Mouse (Mus musculus) limb, embryonic 11.5 days (tissue): ENCODE data around the gene Vps51. TPM values are rescaled to one million over a fixed set of nuclear protein-coding genes. Genes with fewer than 3 reads are reported as not detected.

Source experiments
- ATAC-seq: fragments of 200-750 bp; cut with Nextera tagmentation; 2 replicates; pipeline ENCODE4 v1.8.0; 2017; ENCODE audit warnings: low read depth; ENCODE audit not compliant: insufficient number of reproducible peaks, low FRiP score, low TSS enrichment
- DNase-seq: peaks from one replicate; pipeline ENCODE4 v3.0.0-alpha.2; 2015; ENCODE audit warnings: low spot score
- H3K27ac ChIP-seq: fragments of 300-500 bp; sonication (generic); replicated peaks from 2 replicates; pipeline ENCODE4 v1.5.1; 2014; ENCODE audit warnings: low read depth, mild to moderate bottlenecking, low read length
- H3K27me3 ChIP-seq: fragments of 300-500 bp; sonication (generic); 2 replicates; pipeline ENCODE4 v1.6.1; 2014; ENCODE audit warnings: mild to moderate bottlenecking, low read length, mixed read lengths; ENCODE audit not compliant: control insufficient read depth, insufficient read depth
- H3K36me3 ChIP-seq: fragments of 300-500 bp; sonication (generic); 2 replicates; pipeline ENCODE4 v1.6.1; 2014; ENCODE audit warnings: mild to moderate bottlenecking, low read length, moderate library complexity, mixed read lengths; ENCODE audit not compliant: control insufficient read depth, insufficient read depth
- H3K4me1 ChIP-seq: fragments of 300-500 bp; sonication (generic); 2 replicates; pipeline ENCODE4 v1.6.1; 2014; ENCODE audit warnings: low read length, mixed read lengths; ENCODE audit not compliant: control insufficient read depth, insufficient read depth
- H3K4me2 ChIP-seq: fragments of 300-500 bp; sonication (generic); 2 replicates; pipeline ENCODE4 v1.6.1; 2014; ENCODE audit warnings: low read depth, mild to moderate bottlenecking, moderate library complexity; ENCODE audit not compliant: severe bottlenecking
- H3K4me3 ChIP-seq: fragments of 300-500 bp; sonication (generic); 2 replicates; pipeline ENCODE4 v1.5.1; 2014; ENCODE audit warnings: low read depth, low read length
- H3K9ac ChIP-seq: fragments of 300-500 bp; sonication (generic); 2 replicates; pipeline ENCODE4 v1.6.1; 2014; ENCODE audit warnings: mild to moderate bottlenecking, low read length
- H3K9me3 ChIP-seq: fragments of 300-500 bp; sonication (generic); 2 replicates; pipeline ENCODE4 v1.6.1; 2016; ENCODE audit warnings: low read length; ENCODE audit not compliant: control insufficient read depth
- WGBS: fragments of 180-500 bp; shearing (Covaris S2); extraction: QIAGEN DNeasy Blood & Tissue Kit; methylation state at CpG from one replicate; pipeline ENCODE4 v1.1.7; 2014; 5-methylcytosine and 5-hydroxymethylcytosine counted together
- polyA plus RNA-seq: library from polyadenylated mRNA; unstranded; fragments of >200 nt; fragmentation: Nextera tagmentation; extraction: Ambion mirVana; gene quantifications from 2 replicates; pipeline ENCODE4 v1.2.1, GENCODE M21; 2014

Vps51 gene
- polyA plus RNA-seq, 1 experiment from 2014 or later = 52.1 TPM

DNA sequence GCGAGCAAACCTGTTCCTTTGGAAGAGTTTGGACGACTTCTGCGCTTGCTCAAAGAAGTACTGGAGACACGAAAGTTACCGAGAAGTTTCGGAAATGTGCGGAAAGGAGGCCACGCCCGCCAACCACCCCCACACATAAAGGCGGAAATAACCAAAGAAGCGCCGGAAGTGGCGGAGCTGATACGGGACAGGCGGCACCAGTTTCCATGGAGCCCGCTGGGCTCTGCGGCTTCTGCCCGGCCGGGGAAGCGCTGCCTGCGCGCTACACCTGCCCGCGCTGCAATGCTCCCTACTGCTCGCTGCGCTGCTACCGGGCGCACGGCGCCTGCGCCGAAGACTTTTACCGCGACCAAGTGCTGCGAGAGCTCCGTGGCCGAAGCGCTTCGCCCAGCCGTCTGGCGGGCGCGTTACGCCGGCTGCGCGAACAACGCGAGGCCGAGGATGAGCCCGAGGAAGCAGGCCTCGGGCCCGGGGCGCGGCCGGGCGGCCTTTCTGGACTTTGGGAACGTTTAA, 16.0 kb downstream of the Vps51 start, which contains the start of gene Znhit2:
Znhit2 (plus strand) TSS at position 172 of the 513 bp plus-strand sequence.
- WGBS = under 1% methylated on average over 58 of the region's 58 CpGs
- peak within 1 kb of the TSS; percentile 84 for H3K27ac ChIP-seq
- DNase-seq (peak; percentile 92), ATAC-seq (peak; percentile 53)
- H3K9me3 ChIP-seq = no peaks in the 10 kb centered on the region
- H3K4me2 ChIP-seq = peak within 1 kb of the TSS; percentile 90
- H3K4me1 ChIP-seq = peaks cover 16% of the 10 kb centered on the region
- peaks cover 4% of the 10 kb centered on the region; the same call in 1 of the 2 replicates for H3K36me3 ChIP-seq
- peak within 1 kb of the TSS; percentile 90 for H3K9ac ChIP-seq
- H3K27me3 ChIP-seq = no peaks in the 10 kb centered on the region
- peak within 1 kb of the TSS; percentile 82 for H3K4me3 ChIP-seq

DNA sequence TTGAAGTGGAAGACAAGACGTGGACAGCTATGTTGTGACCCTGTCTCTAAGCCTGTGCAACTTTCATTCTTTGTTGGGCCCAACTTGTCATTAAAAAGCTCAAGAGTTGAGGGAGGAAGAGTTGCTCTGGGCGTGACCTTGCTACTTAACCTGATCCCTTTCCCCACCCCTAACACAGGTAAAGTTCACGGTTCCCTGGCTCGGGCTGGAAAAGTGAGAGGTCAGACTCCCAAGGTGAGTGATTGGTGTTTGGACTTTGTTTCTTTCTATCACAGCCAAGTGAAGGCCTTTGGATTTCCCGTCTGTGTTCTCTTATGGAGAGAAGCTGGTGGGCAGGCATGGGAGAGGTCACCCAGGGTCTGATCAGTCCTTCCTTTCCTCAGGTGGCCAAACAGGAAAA, 18.1 kb downstream of the Vps51 start:
- Histone ChIP-seq H3K27me3 (no peaks in the 10 kb centered on the region), H3K9me3 (no peaks in the 10 kb centered on the region), H3K4me3 (peak overlapping the region; percentile 83), H3K9ac (no peak overlapping the region), H3K36me3 (peaks cover 5% of the 10 kb centered on the region; the same call in 1 of the 2 replicates), H3K27ac (no peak overlapping the region), H3K4me2 (peak overlapping the region; percentile 78), H3K4me1 (peaks cover 16% of the 10 kb centered on the region)
- ATAC-seq (no peak), DNase-seq (no peak)
- WGBS = 90% methylated on average over 5 of the region's 5 CpGs

DNA sequence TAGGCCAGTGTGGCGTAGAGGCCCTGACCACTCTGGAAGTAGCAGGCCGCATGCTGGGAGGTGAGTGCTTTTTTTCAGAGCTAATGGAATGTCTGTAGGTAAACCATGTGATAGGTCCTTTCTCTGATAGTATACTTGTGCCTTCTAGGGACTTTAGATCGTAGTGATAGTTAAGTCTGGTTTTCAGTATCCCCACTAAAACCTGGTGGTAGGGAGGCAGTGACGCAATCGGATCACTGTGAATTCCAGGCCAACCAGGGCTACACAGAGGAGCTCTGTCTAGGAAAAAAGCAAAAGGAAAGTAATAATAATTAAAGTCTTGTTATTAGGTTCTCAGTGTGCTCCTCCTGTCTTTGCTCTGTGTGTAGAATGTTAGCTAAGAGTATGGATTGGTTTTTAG, 18.5 kb downstream of the Vps51 start:
- DNase-seq = no peak
- Histone ChIP-seq H3K9me3 (no peaks in the 10 kb centered on the region), H3K4me2 (peak overlapping the region; percentile 78), H3K4me3 (peak overlapping the region; percentile 83), H3K36me3 (peaks cover 5% of the 10 kb centered on the region; the same call in 1 of the 2 replicates), H3K27ac (no peak overlapping the region), H3K9ac (peak overlapping the region; percentile 85), H3K27me3 (no peaks in the 10 kb centered on the region), H3K4me1 (peaks cover 16% of the 10 kb centered on the region)
- 31% methylated on average over 5 of the region's 5 CpGs for WGBS
- ATAC-seq = no peak

DNA sequence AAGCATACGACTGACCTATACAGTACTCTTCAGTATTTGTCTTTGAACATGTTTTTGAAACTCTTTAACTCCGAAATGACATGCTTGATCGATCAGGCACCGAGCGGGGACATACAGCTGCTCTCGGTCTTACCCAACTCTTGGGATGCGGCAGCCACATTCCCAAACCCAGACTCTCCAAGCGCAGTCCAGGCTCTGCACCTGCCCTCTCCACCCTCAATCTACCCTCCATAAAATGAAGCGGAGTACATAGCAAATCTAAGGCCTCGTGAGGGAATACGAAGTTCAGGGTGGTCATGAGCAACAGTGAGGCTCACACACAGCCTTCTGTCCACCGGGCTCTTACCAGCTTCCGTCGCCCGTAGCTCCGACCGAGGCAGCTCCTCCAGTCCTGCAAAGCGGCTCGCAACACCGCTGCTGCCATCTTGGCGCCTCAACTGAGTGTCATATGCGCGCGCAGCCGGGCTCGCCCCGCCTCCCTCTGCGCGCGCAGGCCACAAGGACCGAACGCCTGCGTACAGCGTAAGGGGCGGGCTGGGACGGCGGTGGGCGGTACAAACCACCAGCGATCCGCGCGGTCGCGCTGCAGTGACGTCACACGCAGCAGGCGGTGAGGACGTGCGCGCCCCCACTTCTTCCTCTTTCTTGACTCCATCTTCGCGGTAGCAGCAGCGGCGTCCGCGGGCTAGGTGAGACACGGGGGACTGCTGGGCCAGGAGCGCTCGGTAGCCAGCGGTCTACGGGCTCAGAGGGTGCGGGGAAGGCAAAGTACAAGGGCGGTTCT, 19.5 kb downstream of the Vps51 start, which contains the start of the genes Mrpl49 and Fau:
Mrpl49 (minus strand) TSS at position 473 of the 784 bp plus-strand sequence.
Fau (plus strand) TSS at position 532 of the 784 bp plus-strand sequence.
- Histone ChIP-seq H3K4me3 (peak within 1 kb of the TSS; percentile 83), H3K4me1 (peaks cover 13% of the 10 kb centered on the region), H3K36me3 (peaks cover 11% of the 10 kb centered on the region; the same call in 1 of the 2 replicates), H3K9ac (peak within 1 kb of the TSS; percentile 85), H3K27me3 (no peaks in the 10 kb centered on the region), H3K27ac (peak within 1 kb of the TSS; percentile 45; the same call in 1 of the 2 replicates), H3K4me2 (peak within 1 kb of the TSS; percentile 80), H3K9me3 (no peaks in the 10 kb centered on the region)
- DNase-seq (peak; percentile 99), ATAC-seq (peak; percentile 83)
- under 1% methylated on average over 63 of the region's 63 CpGs for WGBS

DNA sequence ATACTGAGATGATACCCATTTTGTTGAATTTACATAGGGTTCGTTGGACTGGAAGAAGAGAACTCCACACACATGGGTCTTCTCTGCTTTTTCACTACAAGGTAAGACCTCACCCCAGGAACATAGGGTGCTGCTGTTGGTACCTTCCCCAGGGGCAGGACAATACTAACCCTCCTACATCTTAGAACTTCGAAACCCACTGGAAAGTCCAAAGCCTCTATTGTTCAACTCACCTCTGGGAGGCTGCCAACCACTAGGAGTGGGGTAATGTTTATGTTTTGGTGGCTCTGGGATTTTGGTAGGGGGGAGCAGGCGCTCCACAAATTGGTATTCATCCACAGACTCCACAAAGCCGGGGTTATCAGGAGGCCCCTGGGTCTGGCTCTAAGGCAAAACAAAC, 20.3 kb downstream of the Vps51 start:
- H3K36me3 ChIP-seq = peaks cover 11% of the 10 kb centered on the region; the same call in 1 of the 2 replicates
- no peaks in the 10 kb centered on the region for H3K27me3 ChIP-seq
- H3K27ac ChIP-seq = no peak overlapping the region
- H3K4me1 ChIP-seq = peaks cover 5% of the 10 kb centered on the region; the same call in 1 of the 2 replicates
- H3K9ac ChIP-seq = peak overlapping the region; percentile 70
- H3K4me3 ChIP-seq = peak overlapping the region; percentile 83
- peak overlapping the region; percentile 80 for H3K4me2 ChIP-seq
- WGBS = 69% methylated on average over 4 of the region's 4 CpGs
- no peak for ATAC-seq
- H3K9me3 ChIP-seq = no peaks in the 10 kb centered on the region
- DNase-seq = no peak

DNA sequence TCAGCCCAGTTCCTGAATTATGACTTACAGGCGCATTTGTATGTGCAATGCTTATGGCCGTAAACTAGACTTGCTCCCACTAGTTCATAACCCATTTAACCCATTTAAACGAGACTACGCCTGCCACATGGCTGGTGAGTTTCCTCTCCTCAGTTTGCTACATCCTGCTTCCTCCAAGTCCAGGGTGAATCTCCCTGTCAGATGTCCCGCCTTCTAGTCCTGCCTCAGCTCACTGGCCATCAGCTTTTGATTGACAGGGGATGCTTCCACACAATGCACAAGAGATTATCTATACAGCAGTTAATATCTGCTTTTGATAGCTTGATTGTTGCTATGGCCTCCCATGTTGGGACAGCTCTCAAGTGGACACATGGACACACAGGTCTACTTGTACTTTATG, 22.7 kb downstream of the Vps51 start:
- H3K9ac ChIP-seq = no peak overlapping the region
- no peak overlapping the region for H3K4me3 ChIP-seq

DNA sequence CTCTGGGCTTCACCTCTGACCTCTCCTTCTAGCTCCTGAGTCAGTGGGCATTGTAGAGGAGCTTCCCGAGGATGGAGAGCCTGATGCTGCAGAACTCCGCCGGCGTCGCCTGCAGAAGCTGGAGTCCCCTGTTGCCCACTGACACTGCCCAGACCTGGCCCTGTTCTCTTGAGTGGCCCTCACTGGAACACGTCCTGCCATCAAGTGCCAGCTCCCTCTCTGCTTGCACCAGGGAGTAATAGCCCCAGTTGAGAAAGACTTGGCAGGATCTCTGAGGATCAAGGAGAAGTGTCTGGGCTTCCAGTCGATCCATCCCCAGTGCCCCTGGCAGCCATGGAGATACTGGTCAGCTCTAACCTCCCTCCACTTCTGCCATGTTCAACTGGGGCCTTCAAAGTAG, 24.5 kb downstream of the Vps51 start:
- Histone ChIP-seq H3K4me1 (peaks cover 9% of the 10 kb centered on the region), H3K9ac (no peak overlapping the region), H3K9me3 (no peaks in the 10 kb centered on the region), H3K27me3 (no peaks in the 10 kb centered on the region), H3K4me3 (no peak overlapping the region), H3K4me2 (no peak overlapping the region), H3K36me3 (peaks cover 32% of the 10 kb centered on the region), H3K27ac (no peak overlapping the region)
- ATAC-seq = no peak
- no peak for DNase-seq
- WGBS = 91% methylated on average over 7 of the region's 7 CpGs

More for the DNA sequence above, 22.7 kb downstream of the Vps51 start:
- DNase-seq = no peak
- 94% methylated on average over 5 of the region's 5 CpGs for WGBS
- H3K4me1 ChIP-seq = peaks cover 5% of the 10 kb centered on the region; the same call in 1 of the 2 replicates
- peaks cover 30% of the 10 kb centered on the region for H3K36me3 ChIP-seq
- H3K4me2 ChIP-seq = no peak overlapping the region
- ATAC-seq = no peak
- H3K27me3 ChIP-seq = no peaks in the 10 kb centered on the region
- no peaks in the 10 kb centered on the region for H3K9me3 ChIP-seq
- no peak overlapping the region for H3K27ac ChIP-seq

DNA sequence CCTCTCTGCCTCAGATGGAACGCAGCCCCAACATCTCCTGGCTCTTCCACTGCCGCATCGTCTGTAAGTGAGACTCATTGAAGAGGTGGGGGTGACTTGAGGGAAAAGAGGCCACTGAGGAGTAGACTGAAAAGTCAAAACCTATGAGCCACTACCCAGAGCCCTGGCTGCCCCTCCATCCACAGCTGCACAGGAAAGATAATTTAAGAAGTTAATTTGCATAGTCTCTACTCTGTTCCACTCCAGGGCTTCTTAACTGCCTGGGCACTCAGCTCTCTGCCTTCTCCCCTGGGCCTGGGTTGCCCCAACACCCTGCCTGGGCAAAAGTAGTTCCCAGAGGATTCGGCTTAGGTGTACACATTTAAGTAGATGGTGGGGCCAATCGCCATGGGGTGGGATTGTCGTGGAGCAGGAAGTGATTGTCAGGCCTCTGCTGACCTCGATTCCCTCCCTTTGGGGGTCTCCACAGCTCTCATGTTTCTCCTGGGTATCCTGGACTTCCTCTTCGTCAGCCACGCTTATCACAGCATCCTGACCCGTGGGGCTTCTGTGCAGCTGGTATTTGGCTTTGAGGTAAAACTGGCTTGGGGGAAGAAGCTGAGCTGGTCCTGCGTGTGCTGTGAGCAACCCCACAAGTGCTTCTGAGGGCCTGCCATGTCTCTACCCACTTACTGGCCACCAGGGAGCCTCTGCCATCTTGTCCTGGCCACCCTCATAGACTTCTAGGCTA, 28.2 kb downstream of the Vps51 start:
- ATAC-seq (no peak), DNase-seq (no peak)
- Histone ChIP-seq H3K9me3 (no peaks in the 10 kb centered on the region), H3K27ac (no peak overlapping the region), H3K4me1 (peaks cover 8% of the 10 kb centered on the region), H3K27me3 (no peaks in the 10 kb centered on the region), H3K4me3 (no peak overlapping the region), H3K36me3 (peaks cover 30% of the 10 kb centered on the region), H3K9ac (no peak overlapping the region), H3K4me2 (no peak overlapping the region)
- WGBS = 86% methylated on average over 11 of the region's 11 CpGs
